Mouse (Mus musculus): Measurements from ENCODE around the gene Chad. TPM values are rescaled to one million over a fixed set of nuclear protein-coding genes. Genes with fewer than 3 reads are reported as not detected.

Gene Chad
- polyA plus RNA-seq (2014; fragmentation: Nextera tagmentation; extraction: Ambion mirVana) = 0.49 and 0.52 TPM in 2 replicates

- ATAC-seq (ENCODE audit: low FRiP score) = peak; percentile 12; the same call in 1 of the 2 replicates
- peak within 1 kb of the TSS; percentile 38 for H3K4me2 ChIP-seq (replicated peaks; ENCODE audit: low read depth, low read length)
- DNase-seq (ENCODE audit: low spot score) = peak; percentile 56
- peak within 1 kb of the TSS; percentile 42; the same call in 1 of the 2 replicates for H3K9ac ChIP-seq (ENCODE audit: low read depth, low read length)
- 2% methylated on average over 35 of the region's 35 CpGs for WGBS
- no peaks in the 10 kb centered on the region for H3K36me3 ChIP-seq (ENCODE audit: control insufficient read depth, insufficient read depth, low read length)
- H3K27me3 ChIP-seq (ENCODE audit: control insufficient read depth, insufficient read depth, low read length) = peaks cover 22% of the 10 kb centered on the region
- peaks cover 3% of the 10 kb centered on the region; the same call in 1 of the 2 replicates for H3K4me1 ChIP-seq (replicated peaks; ENCODE audit: control insufficient read depth, insufficient read depth, low read length)
- H3K27ac ChIP-seq (ENCODE audit: low read depth, low read length) = no peak within 1 kb of the TSS
- H3K4me3 ChIP-seq (ENCODE audit: low read depth, low read length) = peak within 1 kb of the TSS; percentile 23
- no peaks in the 10 kb centered on the region for H3K9me3 ChIP-seq (ENCODE audit: control insufficient read depth, low read length)
Measured at GRCm38 (mm10) chr11:94564437-94565150, at the start of gene Chad. Chad (plus strand) TSS chr11:94565047.

GRCm38 (mm10) chr11:94521219-94521843 is 43.5 kb upstream of the Chad start, which contains the start of gene Mycbpap:
Mycbpap (minus strand) TSS chr11:94521742.
- Histone ChIP-seq H3K9me3 (ENCODE audit: control insufficient read depth, low read length) (no peaks in the 10 kb centered on the region), H3K4me2 (replicated peaks; ENCODE audit: low read depth, low read length) (peak within 1 kb of the TSS; percentile 89), H3K4me3 (ENCODE audit: low read depth, low read length) (peak within 1 kb of the TSS; percentile 52), H3K4me1 (replicated peaks; ENCODE audit: control insufficient read depth, insufficient read depth, low read length) (no peaks in the 10 kb centered on the region), H3K9ac (ENCODE audit: low read depth, low read length) (peak within 1 kb of the TSS; percentile 61), H3K27ac (ENCODE audit: low read depth, low read length) (no peak within 1 kb of the TSS; the same call in 1 of the 2 replicates), H3K36me3 (ENCODE audit: control insufficient read depth, insufficient read depth, low read length) (no peaks in the 10 kb centered on the region), H3K27me3 (ENCODE audit: control insufficient read depth, insufficient read depth, low read length) (no peaks in the 10 kb centered on the region)
- under 1% methylated on average over 42 of the region's 42 CpGs for WGBS
- ATAC-seq (ENCODE audit: low FRiP score) (peak; percentile 75), DNase-seq (ENCODE audit: low spot score) (peak; percentile 85)

GRCm38 (mm10) chr11:94526171-94526879 is 38.5 kb upstream of the Chad start:
- DNase-seq (ENCODE audit: low spot score) = peak; percentile 33
- no peak overlapping the region for H3K9ac ChIP-seq (ENCODE audit: low read depth, low read length)
- H3K27ac ChIP-seq (ENCODE audit: low read depth, low read length) = no peak overlapping the region
- ATAC-seq (ENCODE audit: low FRiP score) = no peak
- no peaks in the 10 kb centered on the region for H3K27me3 ChIP-seq (ENCODE audit: control insufficient read depth, insufficient read depth, low read length)
- H3K36me3 ChIP-seq (ENCODE audit: control insufficient read depth, insufficient read depth, low read length) = no peaks in the 10 kb centered on the region
- H3K4me1 ChIP-seq (replicated peaks; ENCODE audit: control insufficient read depth, insufficient read depth, low read length) = no peaks in the 10 kb centered on the region
- H3K9me3 ChIP-seq (ENCODE audit: control insufficient read depth, low read length) = no peaks in the 10 kb centered on the region
- no peak overlapping the region for H3K4me3 ChIP-seq (ENCODE audit: low read depth, low read length)
- 43% methylated on average over 9 of the region's 9 CpGs for WGBS
- no peak overlapping the region for H3K4me2 ChIP-seq (replicated peaks; ENCODE audit: low read depth, low read length)

- H3K4me2 ChIP-seq (replicated peaks; ENCODE audit: low read depth, low read length) = no peak overlapping the region
- no peak overlapping the region for H3K4me3 ChIP-seq (ENCODE audit: low read depth, low read length)
- no peak for ATAC-seq (ENCODE audit: low FRiP score)
- no peak overlapping the region for H3K27ac ChIP-seq (ENCODE audit: low read depth, low read length)
- WGBS = 61% methylated on average over 3 of the region's 3 CpGs
- H3K27me3 ChIP-seq (ENCODE audit: control insufficient read depth, insufficient read depth, low read length) = no peaks in the 10 kb centered on the region
- H3K9me3 ChIP-seq (ENCODE audit: control insufficient read depth, low read length) = no peaks in the 10 kb centered on the region
- DNase-seq (ENCODE audit: low spot score) = no peak
- no peak overlapping the region for H3K9ac ChIP-seq (ENCODE audit: low read depth, low read length)
- H3K36me3 ChIP-seq (ENCODE audit: control insufficient read depth, insufficient read depth, low read length) = no peaks in the 10 kb centered on the region
- H3K4me1 ChIP-seq (replicated peaks; ENCODE audit: control insufficient read depth, insufficient read depth, low read length) = no peaks in the 10 kb centered on the region
Measured at GRCm38 (mm10) chr11:94528879-94529278, 36.0 kb upstream of the Chad start.

- H3K36me3 ChIP-seq (ENCODE audit: control insufficient read depth, insufficient read depth, low read length) = no peaks in the 10 kb centered on the region
- H3K4me1 ChIP-seq (replicated peaks; ENCODE audit: control insufficient read depth, insufficient read depth, low read length) = no peaks in the 10 kb centered on the region
- ATAC-seq (ENCODE audit: low FRiP score) (no peak), DNase-seq (ENCODE audit: low spot score) (no peak)
- no peak overlapping the region for H3K27ac ChIP-seq (ENCODE audit: low read depth, low read length)
- no peak overlapping the region for H3K9ac ChIP-seq (ENCODE audit: low read depth, low read length)
- no peaks in the 10 kb centered on the region for H3K27me3 ChIP-seq (ENCODE audit: control insufficient read depth, insufficient read depth, low read length)
- H3K4me2 ChIP-seq (replicated peaks; ENCODE audit: low read depth, low read length) = no peak overlapping the region
- H3K9me3 ChIP-seq (ENCODE audit: control insufficient read depth, low read length) = no peaks in the 10 kb centered on the region
- 74% methylated on average over 8 of the region's 8 CpGs for WGBS
- H3K4me3 ChIP-seq (ENCODE audit: low read depth, low read length) = no peak overlapping the region
Measured at GRCm38 (mm10) chr11:94533171-94533570, 31.7 kb upstream of the Chad start.

- Histone ChIP-seq H3K4me2 (replicated peaks; ENCODE audit: low read depth, low read length) (no peak overlapping the region), H3K9me3 (ENCODE audit: control insufficient read depth, low read length) (no peaks in the 10 kb centered on the region), H3K9ac (ENCODE audit: low read depth, low read length) (no peak overlapping the region), H3K4me3 (ENCODE audit: low read depth, low read length) (no peak overlapping the region), H3K36me3 (ENCODE audit: control insufficient read depth, insufficient read depth, low read length) (no peaks in the 10 kb centered on the region), H3K27me3 (ENCODE audit: control insufficient read depth, insufficient read depth, low read length) (no peaks in the 10 kb centered on the region), H3K27ac (ENCODE audit: low read depth, low read length) (no peak overlapping the region), H3K4me1 (replicated peaks; ENCODE audit: control insufficient read depth, insufficient read depth, low read length) (no peaks in the 10 kb centered on the region)
- ATAC-seq (ENCODE audit: low FRiP score) (no peak), DNase-seq (ENCODE audit: low spot score) (no peak)
- 58% methylated on average over 8 of the region's 8 CpGs for WGBS
Measured at GRCm38 (mm10) chr11:94538733-94539292, 26.0 kb upstream of the Chad start.

- no peaks in the 10 kb centered on the region for H3K4me1 ChIP-seq (replicated peaks; ENCODE audit: control insufficient read depth, insufficient read depth, low read length)
- DNase-seq (ENCODE audit: low spot score) = no peak
Measured at GRCm38 (mm10) chr11:94539761-94540160, 25.1 kb upstream of the Chad start.

GRCm38 (mm10) chr11:94542400-94542799 is 22.4 kb upstream of the Chad start:
- Histone ChIP-seq H3K4me2 (replicated peaks; ENCODE audit: low read depth, low read length) (no peak overlapping the region), H3K4me3 (ENCODE audit: low read depth, low read length) (no peak overlapping the region), H3K4me1 (replicated peaks; ENCODE audit: control insufficient read depth, insufficient read depth, low read length) (no peaks in the 10 kb centered on the region), H3K27ac (ENCODE audit: low read depth, low read length) (no peak overlapping the region), H3K9ac (ENCODE audit: low read depth, low read length) (no peak overlapping the region), H3K9me3 (ENCODE audit: control insufficient read depth, low read length) (no peaks in the 10 kb centered on the region), H3K36me3 (ENCODE audit: control insufficient read depth, insufficient read depth, low read length) (no peaks in the 10 kb centered on the region), H3K27me3 (ENCODE audit: control insufficient read depth, insufficient read depth, low read length) (no peaks in the 10 kb centered on the region)
- WGBS = 92% methylated on average over 4 of the region's 4 CpGs
- no peak for ATAC-seq (ENCODE audit: low FRiP score)
- DNase-seq (ENCODE audit: low spot score) = no peak

More at GRCm38 (mm10) chr11:94539761-94540160, 25.1 kb upstream of the Chad start:
- Histone ChIP-seq H3K4me3 (ENCODE audit: low read depth, low read length) (no peak overlapping the region), H3K4me2 (replicated peaks; ENCODE audit: low read depth, low read length) (no peak overlapping the region), H3K36me3 (ENCODE audit: control insufficient read depth, insufficient read depth, low read length) (no peaks in the 10 kb centered on the region), H3K27me3 (ENCODE audit: control insufficient read depth, insufficient read depth, low read length) (no peaks in the 10 kb centered on the region), H3K9ac (ENCODE audit: low read depth, low read length) (no peak overlapping the region), H3K27ac (ENCODE audit: low read depth, low read length) (no peak overlapping the region), H3K9me3 (ENCODE audit: control insufficient read depth, low read length) (no peaks in the 10 kb centered on the region)
- 77% methylated on average over 7 of the region's 7 CpGs for WGBS
- ATAC-seq (ENCODE audit: low FRiP score) = no peak
